Mouse (Mus musculus): ENCODE measurements around the gene Ptpa. TPM values are rescaled to one million over a fixed set of nuclear protein-coding genes. Genes with fewer than 3 reads are reported as not detected.

Gene Ptpa
- polyA plus RNA-seq, 1 experiment from 2014 or later = 128 TPM

- Histone ChIP-seq H3K4me2 (peak overlapping the region; percentile 62), H3K27ac (peak overlapping the region; percentile 99), H3K27me3 (replicated peaks) (no peaks in the 10 kb centered on the region), H3K9me3 (no peaks in the 10 kb centered on the region), H3K36me3 (peaks cover 26% of the 10 kb centered on the region), H3K4me1 (peaks cover 64% of the 10 kb centered on the region), H3K9ac (no peak overlapping the region; the same call in 1 of the 2 replicates), H3K4me3 (replicated peaks) (peak overlapping the region; percentile 18)
- 7% methylated on average over 12 of the region's 12 CpGs for WGBS
- ATAC-seq (ENCODE audit: insufficient read depth, low FRiP score, low read depth) = peak; percentile 39
Observed at GRCm38 (mm10) chr2:30440701-30441517, 25.1 kb downstream of the Ptpa start.

- Histone ChIP-seq H3K36me3 (peaks cover 26% of the 10 kb centered on the region), H3K4me3 (replicated peaks) (peak overlapping the region; percentile 31), H3K9me3 (no peaks in the 10 kb centered on the region), H3K4me2 (peak overlapping the region; percentile 62), H3K27ac (peak overlapping the region; percentile 99), H3K4me1 (peaks cover 67% of the 10 kb centered on the region), H3K27me3 (replicated peaks) (no peaks in the 10 kb centered on the region), H3K9ac (peak overlapping the region; percentile 32)
- 6% methylated on average over 15 of the region's 15 CpGs for WGBS
- peak; percentile 68 for ATAC-seq (ENCODE audit: insufficient read depth, low FRiP score, low read depth)
Observed at GRCm38 (mm10) chr2:30441518-30442497, 26.0 kb downstream of the Ptpa start.

- H3K4me2 ChIP-seq = peak overlapping the region; percentile 62
- peak overlapping the region; percentile 99 for H3K27ac ChIP-seq
- peak overlapping the region; percentile 32 for H3K9ac ChIP-seq
- H3K4me3 ChIP-seq (replicated peaks) = peak overlapping the region; percentile 31
- H3K36me3 ChIP-seq = peaks cover 25% of the 10 kb centered on the region
- no peaks in the 10 kb centered on the region for H3K27me3 ChIP-seq (replicated peaks)
- 30% methylated on average over 5 of the region's 5 CpGs for WGBS
- no peak for ATAC-seq (ENCODE audit: insufficient read depth, low FRiP score, low read depth)
- no peaks in the 10 kb centered on the region for H3K9me3 ChIP-seq
- H3K4me1 ChIP-seq = peaks cover 67% of the 10 kb centered on the region
Observed at GRCm38 (mm10) chr2:30442498-30442890, 26.7 kb downstream of the Ptpa start.

- Histone ChIP-seq H3K27me3 (replicated peaks) (no peaks in the 10 kb centered on the region), H3K4me2 (peak overlapping the region; percentile 62; the same call in 1 of the 2 replicates), H3K36me3 (peaks cover 25% of the 10 kb centered on the region), H3K4me1 (peaks cover 67% of the 10 kb centered on the region), H3K9me3 (no peaks in the 10 kb centered on the region), H3K4me3 (replicated peaks) (no peak overlapping the region; the same call in 1 of the 2 replicates), H3K9ac (no peak overlapping the region), H3K27ac (peak overlapping the region; percentile 99)
- 24% methylated on average over 4 of the region's 4 CpGs for WGBS
- ATAC-seq (ENCODE audit: insufficient read depth, low FRiP score, low read depth) = no peak
Observed at GRCm38 (mm10) chr2:30443281-30443680, 27.4 kb downstream of the Ptpa start.

- 45% methylated on average over 5 of the region's 5 CpGs for WGBS
- Histone ChIP-seq H3K4me1 (peaks cover 67% of the 10 kb centered on the region), H3K27ac (peak overlapping the region; percentile 99), H3K9ac (no peak overlapping the region), H3K9me3 (no peaks in the 10 kb centered on the region), H3K4me3 (replicated peaks) (no peak overlapping the region), H3K36me3 (peaks cover 22% of the 10 kb centered on the region), H3K4me2 (peak overlapping the region; percentile 24; the same call in 1 of the 2 replicates), H3K27me3 (replicated peaks) (no peaks in the 10 kb centered on the region)
- no peak for ATAC-seq (ENCODE audit: insufficient read depth, low FRiP score, low read depth)
Observed at GRCm38 (mm10) chr2:30444006-30444405, 28.2 kb downstream of the Ptpa start.

GRCm38 (mm10) chr2:30444450-30444849 lies 28.6 kb downstream of the Ptpa start:
- Histone ChIP-seq H3K9me3 (no peaks in the 10 kb centered on the region), H3K4me1 (peaks cover 67% of the 10 kb centered on the region), H3K36me3 (peaks cover 23% of the 10 kb centered on the region), H3K9ac (no peak overlapping the region), H3K4me3 (replicated peaks) (no peak overlapping the region), H3K27me3 (replicated peaks) (no peaks in the 10 kb centered on the region), H3K4me2 (peak overlapping the region; percentile 24; the same call in 1 of the 2 replicates), H3K27ac (peak overlapping the region; percentile 99)
- ATAC-seq (ENCODE audit: insufficient read depth, low FRiP score, low read depth) = no peak

GRCm38 (mm10) chr2:30445312-30445711 lies 29.5 kb downstream of the Ptpa start:
- peak overlapping the region; percentile 37 for H3K4me2 ChIP-seq
- H3K9ac ChIP-seq = 0 out of 2 replicates have a peak overlapping the region, but pooled peaks have one; percentile 3
- H3K4me1 ChIP-seq = peaks cover 59% of the 10 kb centered on the region
- peak overlapping the region; percentile 99 for H3K27ac ChIP-seq
- ATAC-seq (ENCODE audit: insufficient read depth, low FRiP score, low read depth) = peak; percentile 40; the same call in 1 of the 2 replicates
- H3K4me3 ChIP-seq (replicated peaks) = no peak overlapping the region
- H3K36me3 ChIP-seq = peaks cover 31% of the 10 kb centered on the region
- 32% methylated on average over 2 of the region's 2 CpGs for WGBS
- no peaks in the 10 kb centered on the region for H3K27me3 ChIP-seq (replicated peaks)
- no peaks in the 10 kb centered on the region for H3K9me3 ChIP-seq

GRCm38 (mm10) chr2:30446891-30447826 lies 31.3 kb downstream of the Ptpa start:
- H3K27me3 ChIP-seq (replicated peaks) = no peaks in the 10 kb centered on the region
- no peak overlapping the region for H3K4me2 ChIP-seq
- 74% methylated on average over 10 of the region's 10 CpGs for WGBS
- no peak overlapping the region; the same call in 1 of the 2 replicates for H3K27ac ChIP-seq
- no peak overlapping the region for H3K9ac ChIP-seq
- H3K36me3 ChIP-seq = peaks cover 35% of the 10 kb centered on the region
- H3K9me3 ChIP-seq = no peaks in the 10 kb centered on the region
- no peak for ATAC-seq (ENCODE audit: insufficient read depth, low FRiP score, low read depth)
- H3K4me3 ChIP-seq (replicated peaks) = no peak overlapping the region
- H3K4me1 ChIP-seq = peaks cover 44% of the 10 kb centered on the region

GRCm38 (mm10) chr2:30448371-30448770 lies 32.5 kb downstream of the Ptpa start:
- H3K4me3 ChIP-seq (replicated peaks) = no peak overlapping the region
- no peak overlapping the region for H3K4me2 ChIP-seq
- H3K36me3 ChIP-seq = peaks cover 35% of the 10 kb centered on the region
- WGBS = 92% methylated on average over 7 of the region's 7 CpGs
- H3K4me1 ChIP-seq = peaks cover 32% of the 10 kb centered on the region
- H3K27me3 ChIP-seq (replicated peaks) = no peaks in the 10 kb centered on the region
- no peak for ATAC-seq (ENCODE audit: insufficient read depth, low FRiP score, low read depth)
- H3K27ac ChIP-seq = no peak overlapping the region
- no peaks in the 10 kb centered on the region for H3K9me3 ChIP-seq
- no peak overlapping the region for H3K9ac ChIP-seq

GRCm38 (mm10) chr2:30450530-30450929 lies 34.7 kb downstream of the Ptpa start:
- H3K4me3 ChIP-seq (replicated peaks) = no peak overlapping the region
- H3K36me3 ChIP-seq = peaks cover 30% of the 10 kb centered on the region
- H3K27ac ChIP-seq = no peak overlapping the region
- H3K4me1 ChIP-seq = peaks cover 11% of the 10 kb centered on the region
- no peaks in the 10 kb centered on the region for H3K27me3 ChIP-seq (replicated peaks)
- no peak for ATAC-seq (ENCODE audit: insufficient read depth, low FRiP score, low read depth)
- no peak overlapping the region for H3K4me2 ChIP-seq
- 70% methylated on average over 1 of the region's 1 CpGs for WGBS
- no peak overlapping the region for H3K9ac ChIP-seq
- no peaks in the 10 kb centered on the region for H3K9me3 ChIP-seq

- WGBS = 76% methylated on average over 3 of the region's 3 CpGs
- H3K4me1 ChIP-seq = peaks cover 1% of the 10 kb centered on the region; the same call in 1 of the 2 replicates
- no peaks in the 10 kb centered on the region for H3K27me3 ChIP-seq (replicated peaks)
- H3K36me3 ChIP-seq = peaks cover 30% of the 10 kb centered on the region
- ATAC-seq (ENCODE audit: insufficient read depth, low FRiP score, low read depth) = peak; percentile 28; the same call in 1 of the 2 replicates
- H3K4me2 ChIP-seq = no peak overlapping the region
- H3K9ac ChIP-seq = no peak overlapping the region
- H3K27ac ChIP-seq = no peak overlapping the region
- H3K9me3 ChIP-seq = no peaks in the 10 kb centered on the region
- H3K4me3 ChIP-seq (replicated peaks) = no peak overlapping the region
Observed at GRCm38 (mm10) chr2:30451525-30451924, 35.7 kb downstream of the Ptpa start.

Measured in stomach, embryonic 15.5 days (tissue).